Mouse (Mus musculus): ENCODE data around the gene Pdcd2l. TPM values are rescaled to one million over a fixed set of nuclear protein-coding genes. Genes with fewer than 3 reads are reported as not detected.

The Pdcd2l gene
- 29.9 and 31.1 TPM in 2 replicates for polyA plus RNA-seq (2012; rRNA removed)

GRCm38 (mm10) chr7:34196132-34197128 lies at the start of gene Pdcd2l:
TSS of gene Pdcd2l (minus strand) at chr7:34196661.
- DNase-seq (ENCODE audit: extremely low spot score in 1 of 2, low spot score in 1 of 2) = peak; percentile 84 to 95

GRCm38 (mm10) chr7:34242176-34242575 lies 45.7 kb upstream of the Pdcd2l start:
- no peak for DNase-seq (ENCODE audit: extremely low spot score in 1 of 2, low spot score in 1 of 2)

GRCm38 (mm10) chr7:34238086-34238485 lies 41.6 kb upstream of the Pdcd2l start:
- DNase-seq (ENCODE audit: extremely low spot score in 1 of 2, low spot score in 1 of 2) = no peak

GRCm38 (mm10) chr7:34235602-34236001 lies 39.1 kb upstream of the Pdcd2l start:
- no peak for DNase-seq (ENCODE audit: extremely low spot score in 1 of 2, low spot score in 1 of 2)

- no peak for DNase-seq (ENCODE audit: extremely low spot score in 1 of 2, low spot score in 1 of 2)
These were observed 38.4 kb upstream of the Pdcd2l start for GRCm38 (mm10) chr7:34234610-34235561.

GRCm38 (mm10) chr7:34233909-34234609 lies 37.6 kb upstream of the Pdcd2l start:
- peak; percentile 99 to 100 for DNase-seq (ENCODE audit: extremely low spot score in 1 of 2, low spot score in 1 of 2)

- no peak for DNase-seq (ENCODE audit: extremely low spot score in 1 of 2, low spot score in 1 of 2)
These were observed 36.6 kb upstream of the Pdcd2l start for GRCm38 (mm10) chr7:34232785-34233725.

GRCm38 (mm10) chr7:34230116-34230515 lies 33.7 kb upstream of the Pdcd2l start, which contains the start of gene Gpi1:
TSS of gene Gpi1 (minus strand) at chr7:34230336.
- peak in 1 of 2 experiments; percentile 78 for DNase-seq (ENCODE audit: extremely low spot score in 1 of 2, low spot score in 1 of 2)

GRCm38 (mm10) chr7:34229691-34230111 lies 33.2 kb upstream of the Pdcd2l start:
- DNase-seq (ENCODE audit: extremely low spot score in 1 of 2, low spot score in 1 of 2) = peak; percentile 50 to 71

- DNase-seq (ENCODE audit: extremely low spot score in 1 of 2, low spot score in 1 of 2) = no peak
These were observed 32.7 kb upstream of the Pdcd2l start for GRCm38 (mm10) chr7:34229153-34229552.

- no peak for DNase-seq (ENCODE audit: extremely low spot score in 1 of 2, low spot score in 1 of 2)
These were observed 32.2 kb upstream of the Pdcd2l start for GRCm38 (mm10) chr7:34228641-34229040.

GRCm38 (mm10) chr7:34226846-34227245 lies 30.4 kb upstream of the Pdcd2l start:
- no peak for DNase-seq (ENCODE audit: extremely low spot score in 1 of 2, low spot score in 1 of 2)

GRCm38 (mm10) chr7:34226086-34226485 lies 29.6 kb upstream of the Pdcd2l start:
- peak in 1 of 2 experiments; percentile 52 for DNase-seq (ENCODE audit: extremely low spot score in 1 of 2, low spot score in 1 of 2)

- no peak for DNase-seq (ENCODE audit: extremely low spot score in 1 of 2, low spot score in 1 of 2)
These were observed 27.8 kb upstream of the Pdcd2l start for GRCm38 (mm10) chr7:34224308-34224707.

GRCm38 (mm10) chr7:34222340-34222739 lies 25.9 kb upstream of the Pdcd2l start:
- DNase-seq (ENCODE audit: extremely low spot score in 1 of 2, low spot score in 1 of 2) = no peak

GRCm38 (mm10) chr7:34221594-34222250 lies 25.3 kb upstream of the Pdcd2l start:
- no peak for DNase-seq (ENCODE audit: extremely low spot score in 1 of 2, low spot score in 1 of 2)

GRCm38 (mm10) chr7:34218496-34218895 lies 22.0 kb upstream of the Pdcd2l start:
- no peak for DNase-seq (ENCODE audit: extremely low spot score in 1 of 2, low spot score in 1 of 2)

GRCm38 (mm10) chr7:34216474-34216873 lies 20.0 kb upstream of the Pdcd2l start:
- no peak for DNase-seq (ENCODE audit: extremely low spot score in 1 of 2, low spot score in 1 of 2)

GRCm38 (mm10) chr7:34215481-34215880 lies 19.0 kb upstream of the Pdcd2l start:
- no peak for DNase-seq (ENCODE audit: extremely low spot score in 1 of 2, low spot score in 1 of 2)

All from frontal cortex, adult 2 months (tissue).